Mouse (Mus musculus) kidney, adult 2 months (tissue): Measurements from ENCODE around the gene Tchp.

Experiments used
- CTCF ChIP-seq: fragments of 200-500 bp; conservative IDR thresholded peaks from 2 replicates; pipeline ENCODE4 v1.5.1; 2011; ENCODE audit warnings: low read depth, mild to moderate bottlenecking, control low read depth, low read length, moderate library complexity, mixed read lengths; ENCODE audit not compliant: insufficient read depth, insufficient read length
- POLR2A ChIP-seq: fragments of 200-500 bp; IDR thresholded peaks from one replicate; pipeline ENCODE4 v1.6.1; 2011; ENCODE audit warnings: low read depth, low read length, control low read depth

DNA sequence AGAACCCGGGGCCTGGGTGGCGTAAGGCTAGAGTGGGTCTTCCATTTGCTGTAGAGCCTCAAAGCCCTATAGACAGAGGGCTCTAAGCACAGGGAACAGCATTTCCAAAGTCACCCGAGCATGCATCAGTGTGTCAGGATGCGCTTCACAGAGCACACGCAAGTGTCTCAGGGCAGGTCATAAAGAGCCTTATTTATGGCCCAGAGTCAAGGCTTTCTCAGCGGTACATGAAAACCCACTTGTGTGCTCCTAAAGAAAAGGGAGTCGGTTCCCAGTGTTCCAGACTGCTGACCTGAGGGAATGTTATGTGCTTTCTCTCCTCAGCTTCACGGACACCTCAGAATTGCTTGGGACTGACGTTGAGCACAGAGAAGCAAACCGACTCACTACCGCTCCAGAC, 13.2 kb downstream of the Tchp start:
- TF ChIP-seq CTCF (no peak), POLR2A (no peak)
